Mouse (Mus musculus) yolk sac, embryonic 10.5 days (tissue): ENCODE measurements around the gene Rbfox3.
A peak's percentile ranks its signal among the peaks of the same experiment; 100 is the strongest.

Source experiments
- DNase-seq: peaks from one replicate; pipeline ENCODE4 v3.0.0-alpha.2; 2017; ENCODE audit warnings: low spot score

The Rbfox3 gene

DNA sequence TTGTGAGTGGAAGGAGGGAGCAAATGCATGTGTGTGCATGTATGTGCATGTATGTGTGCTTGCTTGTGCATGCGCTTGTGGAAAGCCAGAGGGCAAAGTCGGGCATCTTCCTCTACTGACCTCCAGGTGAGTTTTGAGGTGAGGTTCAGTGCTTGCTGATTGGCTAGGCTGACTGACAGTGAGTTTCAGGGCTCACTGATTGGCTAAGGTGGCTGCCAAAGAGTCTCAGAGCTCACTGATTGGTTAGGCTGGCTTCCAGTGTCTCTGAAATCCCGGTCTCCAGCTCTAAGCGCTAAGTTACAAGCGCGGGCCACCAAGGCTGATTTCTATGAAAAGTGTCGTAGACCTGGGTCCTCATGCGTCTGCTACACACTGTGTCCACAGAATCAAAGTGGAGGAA lies 185.0 kb downstream of the Rbfox3 start:
- DNase-seq: no peak

GRCm38 (mm10) chr11:118724423-118724822 lies 187.0 kb downstream of the Rbfox3 start:
- DNase-seq: no peak

- no peak for DNase-seq
Observed at GRCm38 (mm10) chr11:118723166-118723565, 188.2 kb downstream of the Rbfox3 start.

DNA sequence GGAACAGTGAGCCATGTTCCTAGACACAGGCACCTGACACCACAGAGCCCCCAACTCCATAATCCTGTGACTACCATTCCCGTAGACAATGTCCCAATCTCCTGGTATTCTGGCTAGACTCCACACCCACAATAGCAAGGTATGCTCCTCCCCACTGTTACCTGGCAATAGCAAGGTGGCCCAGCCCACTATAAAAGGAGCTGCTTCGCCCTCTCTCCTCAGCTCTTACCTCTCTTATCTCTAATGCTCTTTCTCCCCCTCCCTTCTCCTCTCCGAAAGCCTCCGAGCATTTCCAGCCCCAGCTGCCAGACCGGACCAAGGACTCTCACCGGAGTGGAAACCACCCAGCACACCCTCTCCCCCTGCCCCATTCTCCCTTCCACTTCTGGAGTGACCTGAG lies 189.5 kb downstream of the Rbfox3 start:
- DNase-seq: no peak

GRCm38 (mm10) chr11:118714601-118715524 lies 196.5 kb downstream of the Rbfox3 start:
- no peak for DNase-seq

DNA sequence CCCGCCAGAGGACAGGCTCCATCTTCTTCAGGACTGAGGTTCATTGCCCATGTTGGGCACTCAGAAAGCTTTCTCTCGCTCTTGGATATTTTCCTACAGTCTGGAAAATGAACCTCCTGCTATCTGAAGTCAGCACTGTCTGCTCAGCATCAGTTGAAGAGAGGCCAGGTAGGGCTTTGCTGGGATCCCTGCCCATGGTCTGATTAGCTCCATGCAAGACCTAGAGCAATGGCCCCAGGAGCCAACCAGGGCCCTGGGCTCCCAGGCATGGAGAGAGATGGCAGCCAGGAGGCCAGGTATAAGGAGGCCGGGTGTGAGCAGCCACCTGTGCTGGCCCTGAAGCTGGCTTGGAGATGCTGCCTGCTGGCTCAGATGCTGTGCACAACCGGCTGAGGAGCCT lies 198.6 kb downstream of the Rbfox3 start:
- DNase-seq: no peak

- DNase-seq: no peak
Observed at GRCm38 (mm10) chr11:118712058-118712457, 199.3 kb downstream of the Rbfox3 start.

GRCm38 (mm10) chr11:118710035-118710434 lies 201.4 kb downstream of the Rbfox3 start:
- no peak for DNase-seq

GRCm38 (mm10) chr11:118696226-118696930 lies 215.0 kb downstream of the Rbfox3 start:
- no peak for DNase-seq

DNA sequence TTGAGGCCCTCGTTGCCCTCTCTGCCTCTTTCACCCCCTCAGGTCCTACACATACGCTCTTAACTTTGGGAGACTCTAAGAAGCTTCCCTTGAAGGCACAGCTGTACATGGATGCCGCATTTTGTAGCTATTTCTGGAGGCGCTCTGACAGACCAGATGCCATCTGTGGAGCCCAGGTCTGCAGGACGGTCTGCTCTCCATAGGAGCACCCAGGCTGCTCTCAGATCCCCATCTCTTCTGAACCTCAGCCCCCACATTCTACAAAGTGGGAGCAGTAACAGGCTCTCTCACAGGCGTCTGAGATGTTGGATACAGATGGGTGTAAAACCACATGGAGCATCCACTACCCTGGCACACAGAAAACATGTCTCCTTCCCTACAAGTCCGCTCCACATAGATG lies 218.1 kb downstream of the Rbfox3 start:
- no peak for DNase-seq

DNA sequence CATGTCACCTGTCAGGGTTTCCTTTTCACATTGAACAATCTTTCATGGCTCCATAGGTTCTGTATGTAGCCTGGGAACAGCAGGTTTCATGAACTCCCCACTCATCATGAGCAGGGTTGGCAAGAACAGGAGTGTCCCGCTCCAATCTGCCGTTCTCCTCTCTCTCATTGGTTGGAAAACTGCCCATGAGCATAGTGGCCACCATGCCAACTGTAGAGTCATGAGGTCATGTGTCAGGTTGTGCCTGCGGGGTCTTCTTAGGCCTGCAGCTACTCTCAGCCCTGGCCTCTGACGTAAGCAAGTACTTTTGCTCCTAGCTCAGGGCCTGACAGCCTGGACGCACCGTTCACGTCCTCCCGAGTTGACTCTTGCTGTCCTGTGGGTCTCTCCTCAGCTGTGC lies 221.1 kb downstream of the Rbfox3 start:
- DNase-seq: no peak

DNA sequence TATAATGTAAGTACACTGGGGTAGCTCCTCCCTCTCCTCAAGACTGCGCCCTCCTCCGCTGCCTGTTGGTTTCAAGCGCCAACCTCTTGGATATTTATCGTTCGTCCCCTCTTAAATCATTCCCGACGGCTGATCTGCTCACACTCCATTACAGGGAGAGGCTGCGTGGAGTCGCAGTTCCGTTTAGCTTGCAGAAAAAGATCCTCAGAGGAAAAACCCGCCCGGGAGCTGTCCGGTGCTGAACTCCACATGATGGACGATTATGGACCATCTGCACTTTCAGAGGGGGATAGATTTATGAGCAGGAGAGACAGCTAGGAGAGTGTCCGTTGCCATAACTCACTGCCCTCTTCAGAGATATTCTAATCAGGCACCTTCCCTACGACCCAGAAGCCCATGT lies 226.0 kb downstream of the Rbfox3 start:
- DNase-seq: peak; percentile 17

DNA sequence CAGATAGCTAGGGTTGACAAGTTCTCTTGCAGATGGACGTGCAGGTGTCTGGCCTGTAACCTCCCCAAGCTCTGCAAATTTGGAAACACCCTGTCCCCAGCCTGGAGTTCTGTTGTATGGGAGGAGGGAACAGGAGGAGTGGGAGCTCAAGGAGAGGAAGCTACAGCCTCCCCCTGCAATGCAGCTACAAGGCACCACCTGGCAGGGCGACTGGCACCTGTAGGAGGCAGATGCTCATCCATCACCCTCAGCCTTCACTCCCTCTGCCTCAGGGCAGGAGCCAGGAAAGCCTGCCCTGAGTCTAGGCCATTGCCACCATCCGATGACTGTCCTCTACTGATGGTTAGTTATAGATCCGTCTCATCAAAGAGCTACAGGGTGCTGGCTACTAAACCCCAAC lies 226.7 kb downstream of the Rbfox3 start:
- DNase-seq: no peak

DNA sequence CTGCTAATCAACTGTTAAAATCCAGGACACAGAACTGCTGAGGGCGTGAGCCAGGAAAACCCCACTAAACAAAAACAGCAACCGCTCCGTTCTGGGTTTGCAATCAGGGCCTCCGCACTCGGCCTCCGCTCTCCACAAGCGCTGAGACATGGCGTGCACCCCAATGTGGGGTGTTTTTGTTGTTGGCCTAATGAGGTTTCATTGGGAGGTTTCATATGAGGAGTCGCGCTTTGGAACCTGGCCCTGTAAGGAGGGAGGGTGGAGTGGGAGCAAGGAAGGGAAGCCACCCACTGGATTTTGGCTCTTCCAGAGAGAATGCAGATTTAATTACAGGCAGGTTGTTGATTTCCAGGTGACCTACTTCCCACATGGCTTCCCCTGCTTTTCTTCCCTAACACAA lies 230.7 kb downstream of the Rbfox3 start:
- no peak for DNase-seq

DNA sequence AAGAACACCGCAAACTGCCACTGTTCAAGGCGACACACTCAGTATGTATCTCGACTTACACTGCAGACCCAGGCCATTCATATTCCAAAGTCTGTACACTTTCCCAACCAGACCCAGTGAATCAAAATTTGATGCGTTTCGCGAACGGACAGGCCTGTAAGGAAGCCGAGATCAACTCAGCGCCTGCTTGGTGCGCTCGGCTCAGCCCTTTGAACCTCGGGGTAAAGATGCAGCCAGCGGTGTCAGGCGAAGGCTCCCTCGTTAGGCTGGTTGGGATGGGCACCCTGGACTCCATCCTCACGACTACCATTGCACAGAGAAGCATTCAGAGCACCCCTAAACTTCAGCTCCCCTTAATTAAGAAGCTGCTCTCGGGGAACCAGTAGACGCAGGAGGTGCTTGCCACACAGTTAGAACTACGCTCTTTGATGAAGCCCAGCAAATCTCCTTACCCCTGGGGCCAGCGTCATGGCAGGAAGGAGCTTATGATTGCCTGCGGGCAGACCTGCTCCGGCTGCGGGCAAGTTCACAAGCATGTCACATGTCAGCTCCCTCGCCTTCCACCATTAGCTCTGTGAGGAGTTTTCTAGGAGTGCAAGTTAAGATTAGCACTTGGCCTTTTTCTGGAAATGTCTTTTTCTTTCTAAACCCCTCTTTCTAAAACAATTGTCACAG lies 231.5 kb downstream of the Rbfox3 start:
- no peak for DNase-seq

- DNase-seq: no peak
Observed at GRCm38 (mm10) chr11:118678515-118679104, 232.8 kb downstream of the Rbfox3 start.

GRCm38 (mm10) chr11:118677277-118677676 lies 234.1 kb downstream of the Rbfox3 start:
- no peak for DNase-seq

DNA sequence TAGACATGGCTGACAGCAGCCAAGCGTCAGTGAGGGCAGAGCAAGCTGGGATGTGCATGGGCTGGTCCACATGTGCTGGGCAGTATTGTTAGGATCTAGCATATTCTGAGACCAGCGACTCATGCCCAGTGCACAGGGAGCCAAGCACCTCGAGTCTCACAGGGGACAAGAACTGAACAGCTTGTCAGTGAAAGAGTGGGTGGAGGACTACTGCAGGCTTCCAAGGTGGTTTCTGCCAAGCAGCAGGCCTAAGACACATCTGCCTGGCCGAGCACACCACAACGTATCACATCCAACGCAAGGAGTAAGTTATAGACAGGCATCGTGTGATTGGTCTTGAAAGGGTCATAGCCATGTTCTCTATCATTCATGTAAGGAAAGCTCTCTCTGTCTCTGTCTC lies 235.0 kb downstream of the Rbfox3 start:
- DNase-seq: no peak

DNA sequence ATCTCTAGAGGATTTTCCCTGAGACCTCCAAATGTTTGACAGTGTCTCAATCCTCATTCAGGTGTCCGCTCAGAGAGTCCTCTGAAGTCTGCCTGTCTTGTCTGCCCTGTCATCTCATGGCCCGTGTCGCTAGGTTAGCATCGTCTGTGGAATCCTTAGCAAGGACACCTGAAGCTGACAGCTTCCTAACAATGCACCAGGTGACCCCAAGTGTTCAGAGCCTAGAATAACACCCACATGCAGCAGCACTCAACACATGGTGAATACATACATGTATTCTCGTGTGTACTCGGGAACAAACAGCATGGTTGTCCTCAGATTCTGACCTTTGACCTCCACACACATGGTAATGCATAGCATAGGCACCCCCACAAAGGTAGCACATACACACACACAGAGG lies 239.4 kb downstream of the Rbfox3 start:
- DNase-seq: no peak

- DNase-seq: no peak
Observed at GRCm38 (mm10) chr11:118671216-118671615, 240.2 kb downstream of the Rbfox3 start.

- no peak for DNase-seq
Observed at GRCm38 (mm10) chr11:118669820-118670219, 241.6 kb downstream of the Rbfox3 start.

DNA sequence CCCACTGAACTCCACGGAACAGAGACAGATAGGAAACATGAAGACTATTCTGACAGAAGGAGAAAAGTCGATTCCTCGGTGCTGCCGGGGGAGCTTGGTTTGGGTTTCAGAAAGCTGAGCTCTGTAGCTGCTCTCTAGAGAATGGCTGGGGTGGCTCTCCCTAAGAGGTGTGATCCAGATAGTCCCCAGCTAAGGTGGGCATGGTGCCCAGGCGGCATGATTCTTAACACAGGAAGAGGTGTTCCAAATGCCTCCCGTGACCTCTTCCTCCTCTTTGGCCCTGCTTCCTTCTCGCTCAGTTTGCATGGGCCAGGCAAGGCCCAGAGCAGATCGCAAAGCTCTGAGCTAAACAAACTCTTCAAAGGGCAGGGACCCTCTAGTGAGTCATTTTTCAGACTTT lies 243.0 kb downstream of the Rbfox3 start:
- no peak for DNase-seq
